Mouse (Mus musculus): Measurements from ENCODE around the gene Mkln1. TPM values are rescaled to one million over a fixed set of nuclear protein-coding genes. Genes with fewer than 3 reads are reported as not detected.
A peak's percentile ranks its signal among the peaks of the same experiment; 100 is the strongest.
"Not testable (repeated sequence)": the region's sequence is repeated elsewhere in the genome, so short reads cannot be mapped to it uniquely, and the experiment has no call there.

The Mkln1 gene
- polyA plus RNA-seq, 1 experiment from 2014 or later = 221 TPM

DNA sequence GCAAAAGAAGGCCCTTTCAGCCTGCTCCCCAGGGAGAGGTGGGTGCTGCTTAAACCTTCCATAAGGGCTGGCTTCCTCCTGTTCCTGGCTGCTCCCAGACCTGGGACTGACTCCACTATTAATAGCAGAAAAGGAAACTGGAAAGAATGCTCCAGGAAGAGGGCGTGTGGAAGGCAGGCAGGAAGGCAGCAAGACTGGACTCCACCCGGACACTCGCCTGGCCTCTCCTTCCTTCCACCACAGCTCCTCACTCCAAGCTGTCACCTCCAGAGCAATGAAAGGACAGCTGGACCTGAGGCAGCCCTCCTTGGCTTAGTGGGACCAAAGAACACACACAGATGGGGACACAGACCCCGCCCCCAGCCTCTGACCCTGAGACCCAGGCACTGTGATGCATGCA, 145.8 kb downstream of the Mkln1 start:
- Histone ChIP-seq H3K4me3 (no peak overlapping the region), H3K27me3 (ENCODE audit: low read depth, poor library complexity, severe bottlenecking) (no peaks in the 10 kb centered on the region), H3K36me3 (peaks cover 29% of the 10 kb centered on the region), H3K27ac (replicated peaks) (peak overlapping the region; percentile 25; the same call in 1 of the 2 replicates), H3K9me3 (replicated peaks) (no peaks in the 10 kb centered on the region), H3K4me1 (peaks cover 17% of the 10 kb centered on the region)
- WGBS = 88% methylated on average over 4 of the region's 4 CpGs
- no peak for DNase-seq (ENCODE audit: low spot score)

DNA sequence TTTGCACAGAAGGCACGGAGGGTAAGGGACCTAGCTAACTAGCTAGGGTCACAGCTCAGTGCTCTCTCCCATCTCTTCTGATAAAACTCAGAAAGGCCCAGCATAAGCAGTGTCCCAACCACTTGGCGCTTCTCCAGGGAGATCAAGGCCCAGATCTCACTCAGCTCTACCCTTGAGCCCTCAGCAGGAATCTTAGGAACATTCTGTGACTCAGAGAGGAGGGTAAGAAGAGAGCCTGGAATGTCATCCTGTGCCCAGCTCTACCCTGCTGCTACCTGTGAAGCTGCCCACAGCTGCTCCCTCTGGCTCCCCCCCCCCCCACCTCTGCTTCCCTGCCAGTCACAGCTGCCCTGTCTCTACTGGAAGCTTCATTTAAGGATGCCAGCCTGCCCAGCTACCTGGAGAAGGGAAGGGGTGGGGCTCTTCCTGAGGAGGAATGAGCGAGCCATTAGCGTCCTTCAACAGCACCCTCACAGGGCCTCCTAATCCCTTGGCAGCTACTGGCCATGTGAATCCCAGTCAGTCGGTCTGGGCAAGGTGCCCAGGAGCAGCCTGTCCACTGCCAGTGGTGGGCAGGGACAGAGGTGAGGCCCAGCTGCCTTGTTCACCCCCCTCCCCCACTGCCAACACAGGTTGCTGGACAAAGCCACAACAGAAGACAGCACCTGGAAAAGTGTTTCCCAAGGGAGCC, 151.0 kb downstream of the Mkln1 start:
- 60% methylated on average over 5 of the region's 5 CpGs for WGBS
- DNase-seq (ENCODE audit: low spot score) = no peak
- peak overlapping the region; percentile 29; the same call in 1 of the 2 replicates for H3K27ac ChIP-seq (replicated peaks)
- H3K36me3 ChIP-seq = peaks cover 17% of the 10 kb centered on the region
- no peak overlapping the region for H3K4me3 ChIP-seq
- H3K9me3 ChIP-seq (replicated peaks) = no peaks in the 10 kb centered on the region
- H3K4me1 ChIP-seq = peaks cover 45% of the 10 kb centered on the region
- H3K27me3 ChIP-seq (ENCODE audit: low read depth, poor library complexity, severe bottlenecking) = no peaks in the 10 kb centered on the region

DNA sequence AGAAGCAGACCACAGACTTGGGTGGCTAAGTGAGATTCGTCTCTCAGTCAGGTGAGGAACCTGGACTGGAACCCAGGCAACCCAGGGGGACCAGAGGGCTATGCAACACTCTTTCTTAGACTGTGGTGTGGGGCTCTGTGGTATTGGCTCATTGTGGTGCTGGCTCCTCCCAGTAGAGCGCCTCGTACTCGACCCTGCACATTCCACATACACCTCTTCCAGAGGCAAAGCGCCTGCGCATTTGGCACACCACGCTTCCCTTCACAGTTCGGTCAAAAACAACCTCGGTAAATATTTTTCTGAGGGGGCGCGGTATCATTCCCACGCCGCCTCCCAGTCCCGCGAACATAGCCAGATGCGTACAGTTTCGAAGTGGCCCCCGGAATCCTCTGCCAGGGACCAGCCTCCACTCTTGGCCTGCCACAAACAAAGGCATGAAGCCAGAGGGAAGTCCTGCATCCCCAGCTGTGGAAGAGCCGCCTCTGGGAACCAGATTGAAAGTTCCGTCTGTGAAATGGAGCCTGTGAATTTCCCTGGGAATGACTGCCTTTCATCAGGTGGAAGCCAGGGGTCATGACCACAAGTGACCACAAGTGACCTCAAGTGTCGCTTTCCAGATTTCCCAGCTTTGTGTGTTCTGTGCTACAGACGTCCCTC, 152.5 kb downstream of the Mkln1 start:
- 81% methylated on average over 22 of the region's 22 CpGs for WGBS
- no peaks in the 10 kb centered on the region for H3K27me3 ChIP-seq (ENCODE audit: low read depth, poor library complexity, severe bottlenecking)

DNA sequence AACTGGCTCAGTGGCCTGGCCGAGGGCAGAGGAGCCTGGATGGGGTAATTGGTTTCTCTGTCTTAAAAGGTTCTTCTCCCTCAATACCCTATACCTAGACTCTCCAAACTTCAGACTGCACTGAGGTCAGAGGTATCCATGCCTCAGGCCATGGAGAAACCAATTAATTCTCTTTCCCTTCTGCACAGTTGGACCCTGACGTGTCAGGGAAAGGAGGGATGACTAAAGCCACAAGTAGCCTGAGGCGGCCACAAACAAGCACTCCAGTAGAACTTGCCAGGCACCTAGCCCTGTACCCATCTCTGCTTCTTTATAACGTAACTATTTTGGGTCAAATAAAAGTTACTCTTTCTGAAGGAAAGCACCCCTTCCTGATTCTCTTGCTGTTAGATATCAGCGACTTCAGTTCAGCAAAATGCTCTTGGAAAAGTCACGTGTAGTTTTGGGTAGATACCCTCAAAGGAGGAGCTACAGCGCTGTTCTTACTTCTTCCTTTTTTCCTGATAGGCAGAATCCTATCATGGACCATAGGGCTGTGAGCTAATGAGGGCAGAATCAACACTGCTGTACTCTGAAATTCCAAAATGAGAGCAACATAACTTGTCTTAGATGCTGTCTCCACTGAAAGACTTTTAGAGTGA, 158.0 kb downstream of the Mkln1 start:
- Histone ChIP-seq H3K27ac (replicated peaks) (no peak overlapping the region), H3K9me3 (replicated peaks) (no peaks in the 10 kb centered on the region), H3K4me1 (peaks cover 43% of the 10 kb centered on the region), H3K4me3 (no peak overlapping the region), H3K27me3 (ENCODE audit: low read depth, poor library complexity, severe bottlenecking) (peaks cover 11% of the 10 kb centered on the region), H3K36me3 (peaks cover 23% of the 10 kb centered on the region)
- DNase-seq (ENCODE audit: low spot score) = no peak
- WGBS = 91% methylated on average over 7 of the region's 7 CpGs

More for the DNA sequence above, 152.5 kb downstream of the Mkln1 start:
- peaks cover 21% of the 10 kb centered on the region for H3K36me3 ChIP-seq
- peak overlapping the region; percentile 42; the same call in 1 of the 2 replicates for H3K27ac ChIP-seq (replicated peaks)
- no peak for DNase-seq (ENCODE audit: low spot score)
- H3K4me1 ChIP-seq = peaks cover 41% of the 10 kb centered on the region
- no peaks in the 10 kb centered on the region for H3K9me3 ChIP-seq (replicated peaks)
- no peak overlapping the region for H3K4me3 ChIP-seq

DNA sequence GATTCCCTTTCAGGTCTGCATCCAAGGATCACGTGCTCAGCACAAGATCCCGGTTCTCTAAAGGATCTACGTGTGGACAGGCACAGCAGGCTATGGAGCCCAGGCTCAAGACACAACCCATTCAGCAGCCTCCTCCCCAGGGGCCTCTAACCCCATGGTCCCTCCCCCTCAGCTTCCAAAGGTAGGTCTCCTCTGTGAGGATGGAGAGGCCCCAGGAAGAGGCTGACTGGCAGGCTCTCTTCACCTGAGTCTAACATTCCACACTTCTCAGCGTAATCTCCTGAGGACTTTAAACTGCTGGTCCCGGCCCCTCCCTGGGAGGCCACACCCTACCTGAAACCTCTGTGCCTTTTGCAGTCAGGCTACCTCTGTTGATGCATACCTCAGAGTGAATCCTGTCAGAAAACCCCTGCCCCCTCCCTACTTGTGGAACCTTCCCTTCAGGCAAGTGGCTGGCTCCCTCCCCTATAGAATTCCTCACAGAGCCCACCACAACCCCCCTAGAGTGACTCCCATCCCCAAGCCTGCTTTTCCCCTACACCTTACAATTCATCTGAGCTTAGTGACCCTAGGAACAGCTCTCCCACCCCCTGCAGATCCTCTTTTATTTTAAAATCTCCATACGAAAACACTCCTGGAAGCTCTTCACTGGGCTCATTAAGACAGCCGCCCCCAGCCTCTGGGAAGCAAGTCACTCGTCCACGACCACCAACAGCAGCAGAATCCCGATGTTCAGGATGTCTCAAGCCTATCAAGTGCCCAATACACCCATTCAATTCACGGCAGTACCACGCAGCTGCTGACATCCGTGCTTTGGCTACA, 161.8 kb downstream of the Mkln1 start:
- Histone ChIP-seq H3K36me3 (peaks cover 15% of the 10 kb centered on the region; the same call in 1 of the 2 replicates), H3K4me1 (peaks cover 61% of the 10 kb centered on the region), H3K9me3 (replicated peaks) (no peaks in the 10 kb centered on the region), H3K4me3 (peak overlapping the region; percentile 2; the same call in 1 of the 2 replicates), H3K27ac (replicated peaks) (peak overlapping the region; percentile 6), H3K27me3 (ENCODE audit: low read depth, poor library complexity, severe bottlenecking) (peaks cover 28% of the 10 kb centered on the region)
- no peak for DNase-seq (ENCODE audit: low spot score)
- WGBS = 6% methylated on average over 13 of the region's 13 CpGs

DNA sequence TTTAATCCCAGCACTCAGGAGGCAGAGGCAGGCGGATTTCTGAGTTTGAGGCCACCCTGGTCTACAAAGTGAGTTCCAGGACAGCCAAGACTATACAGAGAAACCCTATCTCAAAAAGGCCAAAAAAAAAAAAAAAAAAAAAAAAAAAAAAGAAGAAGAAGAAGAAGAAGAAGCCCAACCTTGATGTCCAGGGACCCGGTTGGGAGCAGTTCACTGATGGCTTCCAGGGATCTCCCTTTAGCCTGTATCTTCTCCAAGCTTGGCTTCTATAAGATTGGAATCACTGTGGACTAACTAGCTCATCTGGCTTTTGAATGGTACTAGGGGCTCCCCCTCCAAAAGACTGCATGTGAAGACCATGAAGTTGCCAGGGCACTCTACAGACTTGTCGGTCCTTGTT, 163.4 kb downstream of the Mkln1 start:
- peaks cover 37% of the 10 kb centered on the region for H3K27me3 ChIP-seq (ENCODE audit: low read depth, poor library complexity, severe bottlenecking)
- peak overlapping the region; percentile 89 for H3K4me3 ChIP-seq
- DNase-seq (ENCODE audit: low spot score); H3K36me3 ChIP-seq; H3K9me3 ChIP-seq (replicated peaks): not testable (repeated sequence)
- H3K27ac ChIP-seq (replicated peaks) = peak overlapping the region; percentile 93
- WGBS = 31% methylated on average over 3 of the region's 3 CpGs
- H3K4me1 ChIP-seq = peaks cover 64% of the 10 kb centered on the region

DNA sequence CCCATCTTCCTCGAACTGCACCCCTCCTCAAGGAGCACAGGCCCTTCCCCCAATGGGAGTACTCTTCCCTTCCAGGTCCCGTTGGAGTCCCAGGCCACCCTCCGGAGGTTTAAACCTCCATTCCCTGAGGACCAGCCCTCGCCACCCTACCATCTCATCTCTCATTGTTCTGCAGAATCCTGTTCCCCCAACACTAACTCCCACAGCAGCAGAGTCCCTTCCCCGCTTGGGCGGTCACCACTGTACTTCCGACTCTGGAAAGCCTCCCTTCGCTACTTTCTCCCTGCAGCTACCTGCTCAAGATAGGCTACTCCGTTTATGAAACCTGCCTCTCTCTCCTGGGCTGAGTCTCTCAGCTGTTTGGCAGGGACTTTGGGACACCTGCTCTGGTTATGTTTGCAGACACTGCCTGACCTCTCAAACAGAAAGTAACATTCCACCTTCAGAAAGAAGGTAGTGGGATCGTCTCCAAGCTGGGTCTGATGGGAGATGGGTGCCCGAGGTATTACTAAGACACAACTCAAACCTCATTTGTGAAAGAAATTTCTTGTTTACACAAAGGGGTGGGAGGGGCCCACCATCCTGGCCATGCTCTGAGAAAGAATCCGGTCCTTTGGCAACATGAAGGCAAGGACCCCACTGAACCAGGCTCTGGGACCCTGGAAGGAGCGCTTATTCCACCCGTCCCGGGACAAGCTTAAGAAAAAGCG, 164.0 kb downstream of the Mkln1 start:
- peak overlapping the region; percentile 93 for H3K27ac ChIP-seq (replicated peaks)
- H3K27me3 ChIP-seq (ENCODE audit: low read depth, poor library complexity, severe bottlenecking) = peaks cover 42% of the 10 kb centered on the region

DNA sequence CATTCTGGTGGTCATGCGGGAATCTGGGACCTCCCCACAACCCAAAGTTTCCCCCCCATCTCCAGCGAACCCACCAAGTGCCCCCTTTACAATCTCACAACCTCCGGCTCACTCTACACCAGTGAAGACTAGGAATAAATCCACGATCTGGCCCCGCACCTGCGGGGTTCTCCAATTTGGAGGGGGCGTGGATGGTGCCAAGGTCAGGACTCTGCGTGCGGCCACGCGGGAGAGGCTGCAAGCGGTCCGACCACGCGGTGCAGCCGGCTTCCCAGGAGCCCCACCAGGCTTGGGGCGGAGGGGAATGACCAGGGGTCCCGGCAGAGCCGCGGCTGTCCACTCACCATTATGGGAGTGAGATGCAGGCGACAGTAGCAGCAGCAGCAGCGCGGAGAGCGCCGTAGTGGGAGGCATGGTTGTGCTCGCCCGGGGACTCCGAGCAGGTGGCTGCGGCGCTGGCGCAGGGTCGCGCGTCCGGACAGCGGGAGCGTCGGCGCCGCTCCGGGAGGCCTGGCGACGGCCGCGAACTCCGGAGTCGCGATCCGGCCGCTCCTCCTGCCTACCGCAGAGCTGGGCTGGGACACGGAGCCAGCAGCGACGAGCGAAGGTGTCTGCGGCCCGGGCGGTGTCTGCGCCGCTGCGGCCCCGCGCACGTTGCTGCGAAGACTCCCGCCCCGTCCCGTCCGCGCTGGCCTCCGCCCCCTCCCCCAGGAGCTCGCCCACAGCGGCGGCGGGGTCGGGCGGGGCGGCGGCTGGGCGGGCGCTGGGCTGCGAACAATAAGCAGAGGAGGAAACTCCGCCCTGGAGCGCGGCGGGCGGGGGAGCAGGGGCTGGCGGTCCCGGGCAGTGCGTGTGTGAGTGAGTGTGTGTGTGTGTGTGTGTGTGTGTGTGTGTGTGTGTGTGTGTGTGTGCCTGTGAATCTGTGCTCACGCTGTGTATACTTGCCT, 165.0 kb downstream of the Mkln1 start, which contains the start of gene Podxl:
Gene Podxl (minus strand): TSS at position 747 of the 947 bp plus-strand sequence.
- peak; percentile 93 for DNase-seq (ENCODE audit: low spot score)
- H3K9me3 ChIP-seq (replicated peaks) = no peaks in the 10 kb centered on the region
- H3K27me3 ChIP-seq (ENCODE audit: low read depth, poor library complexity, severe bottlenecking) = peaks cover 42% of the 10 kb centered on the region
- H3K27ac ChIP-seq (replicated peaks) = peak within 1 kb of the TSS; percentile 93
- H3K4me1 ChIP-seq = peaks cover 76% of the 10 kb centered on the region
- no peaks in the 10 kb centered on the region for H3K36me3 ChIP-seq
- under 1% methylated on average over 91 of the region's 91 CpGs for WGBS
- H3K4me3 ChIP-seq = peak within 1 kb of the TSS; percentile 89

More for the DNA sequence above, 164.0 kb downstream of the Mkln1 start:
- Histone ChIP-seq H3K36me3 (peaks cover 2% of the 10 kb centered on the region; the same call in 1 of the 2 replicates), H3K4me3 (peak overlapping the region; percentile 89), H3K4me1 (peaks cover 70% of the 10 kb centered on the region), H3K9me3 (replicated peaks) (no peaks in the 10 kb centered on the region)
- DNase-seq (ENCODE audit: low spot score) = peak; percentile 50
- 3% methylated on average over 16 of the region's 16 CpGs for WGBS

DNA sequence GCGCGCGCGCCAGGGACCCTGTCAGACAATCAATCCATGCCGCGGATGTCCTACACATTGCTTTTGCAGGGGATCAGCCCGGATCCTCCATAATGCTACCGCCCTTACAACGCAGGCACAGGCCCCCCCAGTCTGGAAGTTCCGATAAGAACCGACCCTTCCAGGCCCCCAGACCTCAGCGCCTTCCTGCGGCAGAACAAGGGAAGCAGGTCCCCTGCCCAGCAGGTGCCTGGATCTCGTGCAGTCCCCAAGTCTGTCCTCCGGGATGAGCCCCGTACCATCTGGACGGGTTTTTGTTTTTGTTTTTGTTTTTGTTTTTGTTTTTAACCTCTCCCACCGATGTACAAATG, 165.6 kb downstream of the Mkln1 start:
- Histone ChIP-seq H3K4me3 (peak overlapping the region; percentile 89), H3K9me3 (replicated peaks) (no peaks in the 10 kb centered on the region), H3K27me3 (ENCODE audit: low read depth, poor library complexity, severe bottlenecking) (peaks cover 43% of the 10 kb centered on the region), H3K4me1 (peaks cover 74% of the 10 kb centered on the region), H3K36me3 (no peaks in the 10 kb centered on the region), H3K27ac (replicated peaks) (peak overlapping the region; percentile 93)
- DNase-seq (ENCODE audit: low spot score) = no peak
- WGBS = 0% methylated on average over 18 of the region's 18 CpGs

DNA sequence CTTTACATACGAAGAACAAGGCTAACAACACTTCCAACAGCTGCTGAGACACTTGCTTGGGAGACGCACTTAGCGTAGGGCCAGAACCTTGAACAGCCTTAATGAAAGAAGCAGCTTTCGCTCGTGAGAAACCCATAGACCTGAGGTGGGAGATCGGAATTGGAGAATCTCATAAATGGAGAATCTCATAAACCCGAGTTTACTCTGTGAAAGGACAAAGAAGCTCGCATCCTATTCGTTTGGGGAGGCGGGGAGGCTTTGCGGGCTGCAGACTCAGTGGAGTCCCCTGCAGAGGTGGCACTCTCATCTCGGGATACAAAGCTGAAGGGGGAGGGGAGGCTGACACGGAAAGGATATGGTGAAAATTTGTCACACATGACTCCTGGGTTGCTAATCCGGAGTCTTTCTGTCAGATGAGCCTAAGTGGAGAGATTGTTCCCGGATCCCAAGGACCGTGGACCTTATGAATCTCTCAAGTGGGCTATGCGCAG, 166.4 kb downstream of the Mkln1 start:
- no peaks in the 10 kb centered on the region for H3K9me3 ChIP-seq (replicated peaks)
- H3K4me1 ChIP-seq = peaks cover 66% of the 10 kb centered on the region
- H3K27me3 ChIP-seq (ENCODE audit: low read depth, poor library complexity, severe bottlenecking) = peaks cover 48% of the 10 kb centered on the region
- WGBS = under 1% methylated on average over 17 of the region's 17 CpGs
- peak overlapping the region; percentile 93 for H3K27ac ChIP-seq (replicated peaks)
- DNase-seq (ENCODE audit: low spot score) = peak; percentile 67
- H3K36me3 ChIP-seq = no peaks in the 10 kb centered on the region
- peak overlapping the region; percentile 89 for H3K4me3 ChIP-seq

All from midbrain, embryonic 10.5 days (tissue).